ENCODE assay signal across 21 mouse cellular contexts in genomic region chr4:57111992-57112540, GRCm38 (mm10). TPM values are rescaled to one million over a fixed set of nuclear protein-coding genes. Genes with fewer than 3 reads are reported as not detected.
DNase-seq lines count a peak whose midpoint lies in the region; ATAC-seq and TF ChIP-seq lines count a peak whose summit lies in the region.
"Had no signal": no experiment of that assay in that cellular context is flagged by ENCODE, and none has a peak within 500 bp of the region (broad histone marks: within the 10 kb centered on the region; RNA-seq: fewer than 3 reads in every experiment).

No protein-coding gene starts in this region.

- no peak overlapping the region for H3K4me3 ChIP-seq in liver, adult 2 months (ENCODE audit: insufficient read depth, low read depth, low read length)
- no peak overlapping the region for H3K4me3 ChIP-seq in liver, embryonic 11.5 days (ENCODE audit: low read depth, low read length)
- H3K4me3 ChIP-seq in liver, postnatal 0 days (ENCODE audit: low read depth, low read length) = no peak overlapping the region
- H3K4me3 ChIP-seq in liver, embryonic 12.5 days = no peak overlapping the region
- H3K4me3 ChIP-seq: embryonic facial prominence, embryonic 13.5 days; embryonic facial prominence, embryonic 15.5 days; erythroblast, embryonic 14.5 days; forebrain, embryonic 10.5 days; forebrain, embryonic 12.5 days had no signal

- no peak for TF ChIP-seq CTCF in liver, adult 2 months (IDR thresholded peaks at IDR 0.05; ENCODE audit: low read depth, low read length)
- no peak for TF ChIP-seq CTCF in liver, postnatal 0 days (IDR thresholded peaks at IDR 0.05; ENCODE audit: low read depth)

- no peak for TF ChIP-seq EP300 in liver, postnatal 0 days (IDR thresholded peaks at IDR 0.05; ENCODE audit: low read depth)

- H3K9me3 ChIP-seq in liver, embryonic 11.5 days (ENCODE audit: control insufficient read depth, low read length) = no peaks in the 10 kb centered on the region
- no peaks in the 10 kb centered on the region for H3K9me3 ChIP-seq in liver, postnatal 0 days (ENCODE audit: low read length)
- no peaks in the 10 kb centered on the region for H3K9me3 ChIP-seq in liver, embryonic 12.5 days (replicated peaks)
- H3K9me3 ChIP-seq: embryonic facial prominence, embryonic 13.5 days; embryonic facial prominence, embryonic 15.5 days; forebrain, embryonic 10.5 days; forebrain, embryonic 12.5 days had no signal

- H3K79me2 ChIP-seq in liver, adult 2 months (ENCODE audit: control insufficient read depth, insufficient read depth, low read length) = peaks cover 35% of the 10 kb centered on the region

- peak overlapping the region; percentile 86 for H3K27ac ChIP-seq in liver, adult 2 months (replicated peaks; ENCODE audit: insufficient read depth, low read depth, low read length)
- no peak overlapping the region for H3K27ac ChIP-seq in liver, embryonic 11.5 days (ENCODE audit: low read depth, low read length)
- peak overlapping the region; percentile 64 for H3K27ac ChIP-seq in liver, postnatal 0 days (ENCODE audit: low read depth)
- H3K27ac ChIP-seq in liver, embryonic 12.5 days = no peak overlapping the region
- H3K27ac ChIP-seq: embryonic facial prominence, embryonic 13.5 days; embryonic facial prominence, embryonic 15.5 days; forebrain, embryonic 10.5 days; forebrain, embryonic 12.5 days had no signal

- H3K27me3 ChIP-seq in liver, adult 2 months (ENCODE audit: control insufficient read depth, insufficient read depth, low read length) = no peaks in the 10 kb centered on the region
- no peaks in the 10 kb centered on the region for H3K27me3 ChIP-seq in liver, embryonic 11.5 days (replicated peaks; ENCODE audit: control insufficient read depth, insufficient read depth, low read length)
- no peaks in the 10 kb centered on the region for H3K27me3 ChIP-seq in liver, postnatal 0 days (ENCODE audit: insufficient read depth, low read length)
- H3K27me3 ChIP-seq in liver, embryonic 12.5 days (replicated peaks) = no peaks in the 10 kb centered on the region
- H3K27me3 ChIP-seq: embryonic facial prominence, embryonic 13.5 days; embryonic facial prominence, embryonic 15.5 days; forebrain, embryonic 12.5 days had no signal

- no peak for TF ChIP-seq POLR2A in liver, adult 2 months (IDR thresholded peaks at IDR 0.05; ENCODE audit: extremely low read depth, insufficient read depth, low read length)

- no peak for ATAC-seq in liver, embryonic 11.5 days (replicated peaks; ENCODE audit: low FRiP score)
- peak; percentile 71 for ATAC-seq in liver, postnatal 0 days
- ATAC-seq in liver, embryonic 12.5 days = no peak
- ATAC-seq: forebrain, embryonic 14.5 days; forebrain, embryonic 16.5 days had no signal

- no peaks in the 10 kb centered on the region for H3K36me3 ChIP-seq in liver, adult 2 months (ENCODE audit: control insufficient read depth, insufficient read depth, low read length)
- H3K36me3 ChIP-seq in liver, embryonic 11.5 days (ENCODE audit: control insufficient read depth, insufficient read depth, low read length) = no peaks in the 10 kb centered on the region
- H3K36me3 ChIP-seq in liver, postnatal 0 days (replicated peaks; ENCODE audit: insufficient read depth, low read length) = no peaks in the 10 kb centered on the region
- H3K36me3 ChIP-seq in liver, embryonic 12.5 days = no peaks in the 10 kb centered on the region
- H3K36me3 ChIP-seq: embryonic facial prominence, embryonic 13.5 days; embryonic facial prominence, embryonic 15.5 days; forebrain, embryonic 10.5 days; forebrain, embryonic 12.5 days had no signal

- no peak overlapping the region for H3K4me2 ChIP-seq in liver, embryonic 11.5 days
- no peak overlapping the region for H3K4me2 ChIP-seq in liver, postnatal 0 days (ENCODE audit: low read depth, low read length)
- no peak overlapping the region for H3K4me2 ChIP-seq in liver, embryonic 12.5 days
- H3K4me2 ChIP-seq: embryonic facial prominence, embryonic 13.5 days; embryonic facial prominence, embryonic 15.5 days; forebrain, embryonic 12.5 days had no signal

- peak; percentile 50 for DNase-seq in cerebellum, adult 11-12 months
- DNase-seq in cerebellum, adult 8-10 months = no peak
- peak; percentile 53 to 64 for DNase-seq in cerebellum, postnatal 25 days
- no peak for DNase-seq in cerebellum, adult 11 months
- peak; percentile 100 for DNase-seq in liver, adult 2 months (ENCODE audit: extremely low read depth, low read depth, low spot score)
- no peak for DNase-seq in liver, embryonic 11.5 days (ENCODE audit: low spot score)
- DNase-seq in liver, postnatal 0 days = peak; percentile 48
- DNase-seq: adrenal gland, adult 2 months; adrenal gland, postnatal 10 days; adrenal gland, postnatal 25 days; cerebellum, adult 9-10 months; embryo, embryonic 11 days had no signal

- H3K9ac ChIP-seq in liver, adult 2 months (ENCODE audit: low read depth, low read length) = no peak overlapping the region
- no peak overlapping the region for H3K9ac ChIP-seq in liver, embryonic 11.5 days (ENCODE audit: low read depth, low read length)
- H3K9ac ChIP-seq in liver, postnatal 0 days (replicated peaks) = no peak overlapping the region
- no peak overlapping the region for H3K9ac ChIP-seq in liver, embryonic 12.5 days
- H3K9ac ChIP-seq: embryonic facial prominence, embryonic 13.5 days; embryonic facial prominence, embryonic 15.5 days; forebrain, embryonic 12.5 days had no signal

- peaks cover 50% of the 10 kb centered on the region for H3K4me1 ChIP-seq in liver, adult 2 months (ENCODE audit: control insufficient read depth, insufficient read depth, low read length)
- H3K4me1 ChIP-seq in liver, embryonic 11.5 days (replicated peaks; ENCODE audit: control insufficient read depth, insufficient read depth, low read length) = peaks cover 8% of the 10 kb centered on the region; the same call in 1 of the 2 replicates
- H3K4me1 ChIP-seq in liver, postnatal 0 days (ENCODE audit: insufficient read depth) = peaks cover 39% of the 10 kb centered on the region
- H3K4me1 ChIP-seq in liver, embryonic 12.5 days = peaks cover 30% of the 10 kb centered on the region

- WGBS in liver, adult 2 months = 22% methylated on average over 11 of the region's 11 CpGs
- WGBS in liver, embryonic 11.5 days = 81% methylated on average over 11 of the region's 11 CpGs
- WGBS in liver, postnatal 0 days (ENCODE audit: insufficient replicate concordance) = 59% methylated on average over 11 of the region's 11 CpGs
- WGBS in liver, embryonic 12.5 days (ENCODE audit: insufficient replicate concordance) = 72% methylated on average over 11 of the region's 11 CpGs

RNA-seq across cellular contexts. Expression of gene Epb41l4b, which starts 31.2 kb away (rescaled TPM):
- 44.7 and 46.3 TPM in 2 replicates for total RNA-seq in liver, adult 2 months (2014; rRNA removed)
- polyA plus RNA-seq in liver, adult 2 months (2012; rRNA removed) = 33.9 and 36.5 TPM in 2 replicates
- 2.1 and 2.3 TPM in 2 replicates for polyA plus RNA-seq in liver, embryonic 11.5 days (2014; fragmentation: Nextera tagmentation; extraction: Ambion mirVana)
- polyA plus RNA-seq in liver, postnatal 0 days (2015; fragmentation: Nextera tagmentation; extraction: Ambion mirVana) = 6.7 and 8.4 TPM in 2 replicates
- 1.4 and 1.6 TPM in 2 replicates for polyA plus RNA-seq in liver, embryonic 12.5 days (2016; fragmentation: Nextera tagmentation; extraction: Ambion mirVana)
- total RNA-seq: MEL had no signal

Comparison
In these comparisons a context has a peak if more than half of its experiments do, and no peak if none do; other contexts are left out.
1. DNase-seq: peak in cerebellum, adult 11-12 months (single experiment), cerebellum, postnatal 25 days (2 of 2), liver, adult 2 months (single experiment) and liver, postnatal 0 days (single experiment); none in cerebellum, adult 8-10 months (single experiment), cerebellum, adult 11 months (single experiment) and liver, embryonic 11.5 days (single experiment).
2. H3K27ac ChIP-seq: peak in liver, adult 2 months (single experiment) and liver, postnatal 0 days (single experiment); none in liver, embryonic 11.5 days (single experiment) and liver, embryonic 12.5 days (single experiment).